Mouse (Mus musculus): ENCODE measurements at regions not wholly inside any gene's neighbourhood (a gene's known extent, or its start where the extent isn't known, plus 50 kb on each side); places are given as distances from the start of the nearest gene placed in this dataset.

DNA sequence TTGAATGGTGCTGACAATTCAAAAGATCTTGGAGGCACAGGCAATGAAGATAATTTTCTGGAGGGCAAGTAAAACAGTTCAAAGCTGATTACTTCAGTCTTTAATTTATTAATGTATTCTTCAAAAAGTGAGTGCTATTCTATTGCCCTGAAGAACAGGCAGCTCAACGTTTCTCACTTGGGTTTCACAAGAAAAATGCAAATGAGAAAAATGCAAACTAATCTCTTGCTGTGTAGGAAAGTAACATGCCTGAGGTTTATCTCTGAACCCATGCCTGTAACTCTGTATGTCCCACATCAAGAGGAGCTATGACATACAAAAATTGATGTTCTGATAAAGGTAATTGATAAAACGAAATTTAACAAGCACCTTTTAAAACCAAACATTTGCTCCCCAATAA lies 316.8 kb upstream of the Ccdc54 start:
- no peak for TF ChIP-seq CTCF (IDR thresholded peaks at IDR 0.05; ENCODE audit: insufficient read depth, low read length)
- no peak for TF ChIP-seq POLR2A (IDR thresholded peaks at IDR 0.05; ENCODE audit: borderline replicate concordance, extremely low read depth, low read depth, low read length)

Measured in lung, adult 2 months (tissue).